Mouse (Mus musculus) MEL (cell line): ENCODE results near the gene Rab7b. TPM values are rescaled to one million over a fixed set of nuclear protein-coding genes. Genes with fewer than 3 reads are reported as not detected.

Source experiments
- DNase-seq: peaks from one replicate; pipeline ENCODE4 v3.0.0; 2011; ENCODE audit warnings: low read depth, low spot score
- H3K27ac ChIP-seq: 2 replicates; pipeline ENCODE4 v1.5.1; 2012; ENCODE audit warnings: low read depth, mild to moderate bottlenecking, control low read depth, low read length, moderate library complexity; ENCODE audit not compliant: control insufficient read depth
- H3K27me3 ChIP-seq, 2 experiments: fragments of 150-350 bp in 1 of 2; sonication (generic) in 1 of 2; 2 replicates each; pipeline ENCODE4 v1.6.1; 2012; ENCODE audit warnings: low read length in 2 of 2, mild to moderate bottlenecking in 2 of 2, improper control_type of control experiment in 1 of 2, moderate library complexity in 1 of 2; ENCODE audit not compliant: insufficient read depth in 2 of 2, control insufficient read depth in 1 of 2
- H3K36me3 ChIP-seq, 2 experiments: 2 replicates each; pipeline ENCODE4 v1.6.1; 2012 to 2014; ENCODE audit warnings: low read length in 2 of 2, improper control_type of control experiment in 1 of 2, inconsistent platforms in 1 of 2, mild to moderate bottlenecking in 1 of 2; ENCODE audit not compliant: insufficient read depth in 2 of 2, control insufficient read depth in 1 of 2
- H3K4me1 ChIP-seq, 2 experiments: fragments of 150-350 bp in 1 of 2; sonication (generic) in 1 of 2; 2 replicates each; pipeline ENCODE4 v1.6.1; 2012; ENCODE audit warnings: low read length in 2 of 2, improper control_type of control experiment in 1 of 2, mild to moderate bottlenecking in 1 of 2; ENCODE audit not compliant: insufficient read depth in 2 of 2, control insufficient read depth in 1 of 2
- H3K4me3 ChIP-seq, 2 experiments: fragments of 150-350 bp in 1 of 2; sonication (generic) in 1 of 2; 2 replicates each; pipeline ENCODE4 v1.5.1; 2012; ENCODE audit warnings: low read depth in 2 of 2, low read length in 2 of 2, mild to moderate bottlenecking in 2 of 2, moderate library complexity in 2 of 2, control low read depth in 1 of 2, improper control_type of control experiment in 1 of 2; ENCODE audit not compliant: control insufficient read depth in 1 of 2, insufficient read depth in 1 of 2
- H3K79me2 ChIP-seq: 2 replicates; pipeline ENCODE4 v1.6.1; 2012; ENCODE audit warnings: mild to moderate bottlenecking, low read length, moderate library complexity; ENCODE audit not compliant: control insufficient read depth, poor library complexity, insufficient read depth
- H3K9ac ChIP-seq: 2 replicates; pipeline ENCODE4 v1.6.1; 2012; ENCODE audit warnings: low read depth, mild to moderate bottlenecking, control low read depth, low read length, moderate library complexity; ENCODE audit not compliant: control insufficient read depth, poor library complexity, severe bottlenecking
- H3K9me3 ChIP-seq: fragments of 150-350 bp; sonication (generic); replicated peaks from 2 replicates; pipeline ENCODE4 v1.6.1; 2012; ENCODE audit warnings: mild to moderate bottlenecking, low read length, improper control_type of control experiment, moderate library complexity; ENCODE audit not compliant: insufficient read depth
- BHLHE40 ChIP-seq: IDR thresholded peaks from 2 replicates; pipeline ENCODE4 v1.6.1; 2012; ENCODE audit warnings: low read depth, mild to moderate bottlenecking, inconsistent platforms, low read length, improper control_type of control experiment, borderline replicate concordance
- CHD1 ChIP-seq: IDR thresholded peaks from 2 replicates; pipeline ENCODE4 v1.6.1; 2012; ENCODE audit warnings: low read depth, mild to moderate bottlenecking, inconsistent platforms, low read length, improper control_type of control experiment
- CTCF ChIP-seq, 3 experiments: IDR thresholded peaks in 2 of 3; conservative IDR thresholded peaks in 1 of 3; 2 replicates each; pipeline ENCODE4 v1.5.1; 2011 to 2012; ENCODE audit warnings: low read length in 3 of 3, low read depth in 2 of 3, mild to moderate bottlenecking in 2 of 3, improper control_type of control experiment in 1 of 3, inconsistent platforms in 1 of 3, mixed read lengths in 1 of 3, moderate library complexity in 1 of 3; ENCODE audit not compliant: control insufficient read depth in 1 of 3, insufficient read depth in 1 of 3, poor library complexity in 1 of 3, severe bottlenecking in 1 of 3
- E2F4 ChIP-seq: IDR thresholded peaks from 2 replicates; pipeline ENCODE4 v1.6.1; 2011; ENCODE audit warnings: low read depth, low read length, improper control_type of control experiment, borderline replicate concordance
- ELF1 ChIP-seq: IDR thresholded peaks from 2 replicates; pipeline ENCODE4 v1.6.1; 2014; ENCODE audit warnings: low read depth, mild to moderate bottlenecking, inconsistent platforms, low read length, improper control_type of control experiment, moderate library complexity
- EP300 ChIP-seq, 2 experiments: IDR thresholded peaks; 2 replicates each; pipeline ENCODE4 v1.6.1; 2011; ENCODE audit warnings: improper control_type of control experiment in 2 of 2, low read length in 2 of 2, low read depth in 1 of 2, mild to moderate bottlenecking in 1 of 2
- KAT2A ChIP-seq: conservative IDR thresholded peaks from 2 replicates; pipeline ENCODE4 v1.6.1; 2012; ENCODE audit warnings: low read depth, low read length, improper control_type of control experiment, inconsistent platforms
- MAFK ChIP-seq: IDR thresholded peaks from 2 replicates; pipeline ENCODE4 v1.6.1; 2011; ENCODE audit warnings: low read depth, mild to moderate bottlenecking, low read length, improper control_type of control experiment, borderline replicate concordance
- MAX ChIP-seq: IDR thresholded peaks from 2 replicates; pipeline ENCODE4 v1.6.1; 2011; ENCODE audit warnings: low read length, improper control_type of control experiment
- MEF2A ChIP-seq: IDR thresholded peaks from 2 replicates; pipeline ENCODE4 v1.6.1; 2014; ENCODE audit warnings: low read depth, mild to moderate bottlenecking, inconsistent platforms, low read length, improper control_type of control experiment; ENCODE audit not compliant: poor library complexity, insufficient replicate concordance, severe bottlenecking; ENCODE audit errors: extremely low read depth
- MYC ChIP-seq: IDR thresholded peaks from 2 replicates; pipeline ENCODE4 v1.6.1; 2011; ENCODE audit warnings: low read depth, mild to moderate bottlenecking, low read length, improper control_type of control experiment, moderate library complexity
- NRF1 ChIP-seq: IDR thresholded peaks from 2 replicates; pipeline ENCODE4 v1.6.1; 2014; ENCODE audit warnings: low read depth, mild to moderate bottlenecking, inconsistent platforms, low read length, improper control_type of control experiment, moderate library complexity; ENCODE audit not compliant: poor library complexity, insufficient read depth, severe bottlenecking
- POLR2AphosphoS5 ChIP-seq: IDR thresholded peaks from 2 replicates; pipeline ENCODE4 v1.6.1; 2012; ENCODE audit warnings: low read depth, borderline replicate concordance, mild to moderate bottlenecking, inconsistent platforms, low read length, moderate library complexity, mixed read lengths
- SMC3 ChIP-seq: IDR thresholded peaks from 2 replicates; pipeline ENCODE4 v1.6.1; 2011; ENCODE audit warnings: low read depth, low read length, improper control_type of control experiment
- ZMIZ1 ChIP-seq: IDR thresholded peaks from 2 replicates; pipeline ENCODE4 v1.6.1; 2012; ENCODE audit warnings: low read depth, mild to moderate bottlenecking, inconsistent platforms, low read length, improper control_type of control experiment, moderate library complexity
- polyA plus RNA-seq, 2 experiments: library from polyadenylated mRNA; stranded (reverse) in 1 of 2; unstranded in 1 of 2; fragments of >175 nt in 1 of 2; fragments of >200 nt in 1 of 2; gene quantifications; 2 replicates each; pipeline versions ENCODE4 v1.2.1 to v1.2.4; 2012; ENCODE audit warnings: low replicate concordance in 2 of 2, low read depth in 1 of 2; ENCODE audit not compliant: insufficient read length in 2 of 2, insufficient read depth in 1 of 2, missing spikeins in 1 of 2
- total RNA-seq: library from RNA; depleted of rRNA; stranded (reverse); fragments of 300-350 nt; gene quantifications from 2 replicates; pipeline ENCODE4 v1.2.3, GENCODE M21; 2012

Gene Rab7b
- total and polyA plus RNA-seq, 3 experiments: 0.21 to 0.23 TPM; not detected in 1

DNA sequence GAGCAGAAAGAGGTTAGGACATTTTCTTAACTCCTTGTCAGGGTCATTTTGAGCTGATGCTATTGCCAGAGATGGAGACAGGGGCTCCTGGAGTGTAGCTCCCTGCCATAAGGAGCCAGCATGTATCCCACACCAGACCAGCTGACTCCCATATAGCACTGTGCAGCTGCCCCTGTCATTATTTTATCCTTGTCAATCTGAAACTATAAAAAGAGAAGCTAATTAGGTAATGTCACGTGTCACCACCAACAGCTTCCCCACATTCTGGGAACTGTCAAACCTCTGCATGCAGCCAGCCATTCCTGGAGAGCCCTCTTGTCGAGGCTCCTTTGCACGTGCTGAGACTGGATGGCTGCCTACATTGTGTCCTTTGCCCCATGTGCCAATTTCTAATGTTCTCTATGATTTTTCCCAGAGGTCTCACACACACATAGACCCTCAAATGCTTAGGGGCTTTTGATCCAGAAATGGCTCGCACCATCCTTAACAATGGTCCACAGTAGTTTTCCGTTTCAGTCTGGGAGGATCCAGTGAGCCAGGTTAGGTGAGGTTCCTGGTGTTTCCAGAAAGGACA lies 28.9 kb upstream of the Rab7b start:
- no peaks in the 10 kb centered on the region for H3K79me2 ChIP-seq
- peaks cover 12 to 29% of the 10 kb centered on the region in 2 experiments for H3K4me1 ChIP-seq
- H3K4me3 ChIP-seq: no peak overlapping the region
- no peak overlapping the region for H3K27ac ChIP-seq
- H3K27me3 ChIP-seq: no peaks in the 10 kb centered on the region
- no peak for TF ChIP-seq KAT2A
- no peak overlapping the region for H3K9ac ChIP-seq
- DNase-seq: no peak
- peaks cover 0 to 25% of the 10 kb centered on the region in 2 experiments; a peak in 3 of 4 replicates for H3K36me3 ChIP-seq
- no peaks in the 10 kb centered on the region for H3K9me3 ChIP-seq

DNA sequence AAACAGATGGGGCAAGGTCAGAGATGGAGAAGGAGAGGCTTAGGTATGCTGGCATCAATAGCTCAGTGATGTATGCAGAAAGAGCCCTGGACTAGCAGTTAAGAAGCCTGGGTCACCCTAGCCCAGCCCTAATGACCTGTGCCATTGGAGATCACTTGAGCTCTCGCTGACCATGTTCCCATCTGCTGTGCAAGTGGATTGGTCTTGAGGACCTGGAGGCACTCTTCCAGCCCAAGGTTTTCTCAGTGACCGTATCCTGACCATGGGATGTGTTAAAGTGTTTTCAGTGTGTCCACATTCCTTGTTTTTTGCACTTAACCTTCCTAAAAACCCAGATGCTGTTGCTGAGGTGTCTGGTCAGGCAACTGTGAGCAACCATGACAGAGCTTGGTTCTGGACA lies 28.2 kb upstream of the Rab7b start:
- Histone ChIP-seq H3K9ac (no peak overlapping the region), H3K79me2 (no peaks in the 10 kb centered on the region), H3K9me3 (no peaks in the 10 kb centered on the region), H3K4me1 (peaks cover 12 to 29% of the 10 kb centered on the region in 2 experiments), H3K36me3 (peaks cover 0 to 25% of the 10 kb centered on the region in 2 experiments), H3K27ac (no peak overlapping the region), H3K27me3 (no peaks in the 10 kb centered on the region), H3K4me3 (no peak overlapping the region)
- TF ChIP-seq E2F4: no peak
- TF ChIP-seq ZMIZ1: no peak
- no peak for TF ChIP-seq MAFK
- TF ChIP-seq CHD1: no peak
- no peak for TF ChIP-seq CTCF (IDR thresholded peaks at IDR 0.05 in 2 of 3, conservative IDR thresholded peaks at IDR 0.05 in 1 of 3; ENCODE audit: control insufficient read depth in 1 of 3, insufficient read depth in 1 of 3, low read depth in 2 of 3, low read length in 3 of 3, poor library complexity in 1 of 3, severe bottlenecking in 1 of 3)
- no peak for TF ChIP-seq ELF1
- TF ChIP-seq MAX: no peak
- TF ChIP-seq BHLHE40: no peak
- TF ChIP-seq SMC3: no peak
- no peak for TF ChIP-seq MYC
- TF ChIP-seq POLR2AphosphoS5: no peak
- no peak for TF ChIP-seq NRF1
- no peak for TF ChIP-seq EP300 (IDR thresholded peaks at IDR 0.05; ENCODE audit: low read depth in 1 of 2, low read length in 2 of 2)
- TF ChIP-seq MEF2A: no peak
- no peak for DNase-seq
